Mouse (Mus musculus): ENCODE measurements around the gene Gna15.
A peak's percentile ranks its signal among the peaks of the same experiment; 100 is the strongest.

Gene Gna15

GRCm38 (mm10) chr10:81467670-81468235 is 56.3 kb downstream of the Gna15 start:
- no peak for DNase-seq (ENCODE audit: low spot score in 2 of 2)

GRCm38 (mm10) chr10:81466881-81467280 is 57.1 kb downstream of the Gna15 start:
- no peak for DNase-seq (ENCODE audit: low spot score in 2 of 2)

GRCm38 (mm10) chr10:81466066-81466465 is 58.0 kb downstream of the Gna15 start:
- no peak for DNase-seq (ENCODE audit: low spot score in 2 of 2)

- DNase-seq (ENCODE audit: low spot score in 2 of 2) = peak in 1 of 2 experiments; percentile 2
These were observed 58.8 kb downstream of the Gna15 start for GRCm38 (mm10) chr10:81465265-81465645.

- peak in 1 of 2 experiments; percentile 2 for DNase-seq (ENCODE audit: low spot score in 2 of 2)
These were observed 59.4 kb downstream of the Gna15 start for GRCm38 (mm10) chr10:81464405-81465264.

GRCm38 (mm10) chr10:81463531-81463930 is 60.5 kb downstream of the Gna15 start:
- DNase-seq (ENCODE audit: low spot score in 2 of 2) = peak in 1 of 2 experiments; percentile 2

GRCm38 (mm10) chr10:81462917-81463316 is 61.1 kb downstream of the Gna15 start:
- DNase-seq (ENCODE audit: low spot score in 2 of 2) = peak in 1 of 2 experiments; percentile 1

- no peak for DNase-seq (ENCODE audit: low spot score in 2 of 2)
These were observed 61.6 kb downstream of the Gna15 start for GRCm38 (mm10) chr10:81462415-81462804.

GRCm38 (mm10) chr10:81461673-81462414 is 62.2 kb downstream of the Gna15 start:
- no peak for DNase-seq (ENCODE audit: low spot score in 2 of 2)

- no peak for DNase-seq (ENCODE audit: low spot score in 2 of 2)
These were observed 63.1 kb downstream of the Gna15 start for GRCm38 (mm10) chr10:81460951-81461350.

- no peak for DNase-seq (ENCODE audit: low spot score in 2 of 2)
These were observed 63.6 kb downstream of the Gna15 start for GRCm38 (mm10) chr10:81460471-81460870.

GRCm38 (mm10) chr10:81459399-81459798 is 64.6 kb downstream of the Gna15 start:
- DNase-seq (ENCODE audit: low spot score in 2 of 2) = no peak

GRCm38 (mm10) chr10:81458267-81458666 is 65.8 kb downstream of the Gna15 start:
- no peak for DNase-seq (ENCODE audit: low spot score in 2 of 2)

GRCm38 (mm10) chr10:81457624-81458023 is 66.4 kb downstream of the Gna15 start:
- no peak for DNase-seq (ENCODE audit: low spot score in 2 of 2)

- DNase-seq (ENCODE audit: low spot score in 2 of 2) = no peak
These were observed 67.0 kb downstream of the Gna15 start for GRCm38 (mm10) chr10:81456983-81457563.

- no peak for DNase-seq (ENCODE audit: low spot score in 2 of 2)
These were observed 68.7 kb downstream of the Gna15 start, which contains the start of gene Nfic for GRCm38 (mm10) chr10:81455181-81455895. TSS of gene Nfic (minus strand) at chr10:81455635.

GRCm38 (mm10) chr10:81454106-81454505 is 69.9 kb downstream of the Gna15 start:
- no peak for DNase-seq (ENCODE audit: low spot score in 2 of 2)

- no peak for DNase-seq (ENCODE audit: low spot score in 2 of 2)
These were observed 71.1 kb downstream of the Gna15 start for GRCm38 (mm10) chr10:81452947-81453288.

All from thymus, postnatal 10 days (tissue).